Mouse (Mus musculus): ENCODE data around the gene Olfr25.

Gene Olfr25
- long read RNA-seq, experiment 1, result 0 reads
- long read RNA-seq, experiment 2, result 0 reads

- intact Hi-C loops (cut with DNase I), result no loop called here
These were observed at the start of gene Olfr25 for GRCm38 (mm10) chr9:38328760-38329159. TSS of gene Olfr25 (plus strand) at chr9:38329060.

GRCm38 (mm10) chr9:38290807-38291206, 38.1 kb upstream of the Olfr25 start, which contains the start of gene Olfr896-ps1:
TSS of gene Olfr896-ps1 (plus strand) at chr9:38291107.
- intact Hi-C loops (cut with DNase I), result no loop called here

GRCm38 (mm10) chr9:38348111-38348510, 19.3 kb downstream of the Olfr25 start, which contains the start of gene Olfr898:
TSS of gene Olfr898 (plus strand) at chr9:38348411.
- intact Hi-C loops (cut with DNase I), result no loop called here

GRCm38 (mm10) chr9:38366596-38366995, 37.7 kb downstream of the Olfr25 start, which contains the start of gene Olfr250:
TSS of gene Olfr250 (plus strand) at chr9:38366896.
- intact Hi-C loops (cut with DNase I), result no loop called here

GRCm38 (mm10) chr9:38376786-38377185, 47.9 kb downstream of the Olfr25 start, which contains the start of gene Olfr251:
TSS of gene Olfr251 (plus strand) at chr9:38377086.
- intact Hi-C loops (cut with DNase I), result no loop called here

Measured in adrenal gland (tissue).